Comparison of ENCODE assay signal across 12 mouse cellular contexts in genomic region chr11:40677169-40677568, GRCm38 (mm10). TPM values are rescaled to one million over a fixed set of nuclear protein-coding genes. Genes with fewer than 3 reads are reported as not detected.
DNase-seq lines count a peak whose midpoint lies in the region; ATAC-seq and TF ChIP-seq lines count a peak whose summit lies in the region.
"Had no signal": no experiment of that assay in that cellular context is flagged by ENCODE, and none has a peak within 500 bp of the region (broad histone marks: within the 10 kb centered on the region; RNA-seq: fewer than 3 reads in every experiment).

No protein-coding gene starts in this region.

- no peaks in the 10 kb centered on the region for H3K9me3 ChIP-seq in kidney, postnatal 0 days (replicated peaks; ENCODE audit: low read length)
- H3K9me3 ChIP-seq in kidney, embryonic 16.5 days (ENCODE audit: low read length), result peaks cover 5% of the 10 kb centered on the region; the same call in 1 of the 2 replicates
- H3K9me3 ChIP-seq in G1E (replicated peaks), result peaks cover 5% of the 10 kb centered on the region; the same call in 1 of the 2 replicates

- no peak for DNase-seq in kidney, postnatal 0 days (ENCODE audit: low spot score)
- peak; percentile 5 for DNase-seq in CD4-positive helper T cell, adult 2 months (ENCODE audit: low read depth, low spot score)
- DNase-seq in G1E (ENCODE audit: low spot score), result no peak
- DNase-seq in kidney, postnatal 4 days, result peak; percentile 39
- DNase-seq in urinary bladder, adult 2 months (ENCODE audit: low spot score), result no peak
- DNase-seq in ovary, postnatal 10 days (ENCODE audit: low spot score), result no peak
- DNase-seq in left cerebral cortex, postnatal 4 days, result no peak
- DNase-seq: gastrocnemius, postnatal 36 days; right cerebral cortex, postnatal 14 days had no signal

- TF ChIP-seq CTCF in kidney, postnatal 0 days (IDR thresholded peaks at IDR 0.05; ENCODE audit: low read depth), result peak; percentile 45; the same call in 1 of the 2 replicates
- 0 out of 2 replicates have a peak, but pooled peaks have one; percentile 4 for TF ChIP-seq CTCF in G1E (IDR thresholded peaks at IDR 0.05; ENCODE audit: low read depth, low read length)

- H3K9ac ChIP-seq in kidney, postnatal 0 days (ENCODE audit: low read depth, low read length), result no peak overlapping the region
- H3K9ac ChIP-seq in kidney, embryonic 16.5 days (replicated peaks; ENCODE audit: low read length), result no peak overlapping the region
- H3K9ac ChIP-seq: limb, embryonic 12.5 days had no signal

- peaks cover 31% of the 10 kb centered on the region for H3K36me3 ChIP-seq in kidney, postnatal 0 days (ENCODE audit: insufficient read depth, low read length)
- peaks cover 41% of the 10 kb centered on the region for H3K36me3 ChIP-seq in kidney, embryonic 16.5 days (ENCODE audit: insufficient read depth, low read length)
- peaks cover 53% of the 10 kb centered on the region for H3K36me3 ChIP-seq in G1E (replicated peaks)

- no peak overlapping the region for H3K27ac ChIP-seq in kidney, postnatal 0 days
- no peak overlapping the region for H3K27ac ChIP-seq in kidney, embryonic 16.5 days (ENCODE audit: low read length)
- H3K27ac ChIP-seq: hindbrain, postnatal 0 days; limb, embryonic 12.5 days had no signal

- H3K4me2 ChIP-seq in kidney, postnatal 0 days (ENCODE audit: low read length), result no peak overlapping the region
- no peak overlapping the region for H3K4me2 ChIP-seq in kidney, embryonic 16.5 days (replicated peaks; ENCODE audit: low read depth, low read length)
- H3K4me2 ChIP-seq: limb, embryonic 12.5 days had no signal

- 98% methylated on average over 1 of the region's 1 CpGs for WGBS in kidney, postnatal 0 days
- 98% methylated on average over 1 of the region's 1 CpGs for WGBS in kidney, embryonic 16.5 days

- intact Hi-C loops in left cerebral cortex, postnatal 4 days (cut with DNase I), result no loop called here

- H3K4me3 ChIP-seq in kidney, postnatal 0 days (replicated peaks; ENCODE audit: low read depth, low read length), result no peak overlapping the region
- no peak overlapping the region for H3K4me3 ChIP-seq in kidney, embryonic 16.5 days (ENCODE audit: low read length)
- H3K4me3 ChIP-seq in G1E (ENCODE audit: low read depth, low read length), result no peak overlapping the region
- H3K4me3 ChIP-seq: limb, embryonic 12.5 days had no signal

- no peaks in the 10 kb centered on the region for H3K4me1 ChIP-seq in kidney, postnatal 0 days (replicated peaks; ENCODE audit: insufficient read depth, low read length)
- H3K4me1 ChIP-seq in kidney, embryonic 16.5 days (ENCODE audit: insufficient read depth, low read length), result no peaks in the 10 kb centered on the region
- no peaks in the 10 kb centered on the region for H3K4me1 ChIP-seq in G1E (ENCODE audit: insufficient read depth, low read depth, low read length)
- H3K4me1 ChIP-seq: limb, embryonic 12.5 days had no signal

- ATAC-seq in kidney, postnatal 0 days (replicated peaks; ENCODE audit: low FRiP score, low read depth), result 0 out of 2 replicates have a peak, but pooled peaks have one; percentile 29
- ATAC-seq in kidney, embryonic 16.5 days (ENCODE audit: low FRiP score, low TSS enrichment), result no peak
- ATAC-seq in G1E (ENCODE audit: extremely low read depth, insufficient number of reproducible peaks, low FRiP score, poor library complexity, severe bottlenecking), result no peak
- ATAC-seq: hindbrain, postnatal 0 days had no signal

- no peaks in the 10 kb centered on the region for H3K27me3 ChIP-seq in kidney, postnatal 0 days (ENCODE audit: insufficient read depth, low read length)
- no peaks in the 10 kb centered on the region for H3K27me3 ChIP-seq in kidney, embryonic 16.5 days (ENCODE audit: insufficient read depth, low read length)
- H3K27me3 ChIP-seq in G1E (ENCODE audit: insufficient read depth, low read length), result no peaks in the 10 kb centered on the region
- H3K27me3 ChIP-seq: limb, embryonic 12.5 days had no signal

RNA-seq across cellular contexts. Expression of gene Mat2b, which starts 17.8 kb away (rescaled TPM):
- polyA plus RNA-seq in kidney, postnatal 0 days (2015; fragmentation: Nextera tagmentation; extraction: Ambion mirVana), result 118 and 121 TPM in 2 replicates
- polyA plus RNA-seq in kidney, embryonic 16.5 days (2015; fragmentation: Nextera tagmentation; extraction: Ambion mirVana), result 115 TPM in 2 replicates
- total RNA-seq in G1E (2014; fragmentation: Nextera tagmentation) (55.2 and 61.8 TPM in 2 replicates), G1E (2017) (135 TPM in 2 replicates)
- 49.8 and 55.0 TPM in 2 replicates for polyA plus RNA-seq in G1E (2012)
- 93.8 and 101 TPM in 2 replicates for polyA plus RNA-seq in urinary bladder, adult 2 months (2012; rRNA removed)
- total RNA-seq in left cerebral cortex, postnatal 4 days (2021), result 10 to 100 TPM; 56.9 to 61.3 TPM

RNA-seq across cellular contexts. Expression of gene Hmmr, which starts 56.1 kb away (rescaled TPM):
- 16.4 and 19.3 TPM in 2 replicates for polyA plus RNA-seq in kidney, postnatal 0 days (2015; fragmentation: Nextera tagmentation; extraction: Ambion mirVana)
- polyA plus RNA-seq in kidney, embryonic 16.5 days (2015; fragmentation: Nextera tagmentation; extraction: Ambion mirVana), result 43.2 and 49.1 TPM in 2 replicates
- total RNA-seq in G1E (2014; fragmentation: Nextera tagmentation) (186 and 202 TPM in 2 replicates), G1E (2017) (79.4 and 99.2 TPM in 2 replicates)
- polyA plus RNA-seq in G1E (2012), result 2.1 and 2.8 TPM in 2 replicates
- polyA plus RNA-seq in urinary bladder, adult 2 months (2012; rRNA removed), result 0.99 and 1.2 TPM in 2 replicates
- 1 to 10 TPM; 3.2 to 3.6 TPM for total RNA-seq in left cerebral cortex, postnatal 4 days (2021)

RNA-seq across cellular contexts. Expression of gene Nudcd2, which starts 56.3 kb away (rescaled TPM):
- 136 and 147 TPM in 2 replicates for polyA plus RNA-seq in kidney, postnatal 0 days (2015; fragmentation: Nextera tagmentation; extraction: Ambion mirVana)
- 161 and 170 TPM in 2 replicates for polyA plus RNA-seq in kidney, embryonic 16.5 days (2015; fragmentation: Nextera tagmentation; extraction: Ambion mirVana)
- 129 and 133 TPM in 2 replicates for total RNA-seq in G1E (2014; fragmentation: Nextera tagmentation)
- total RNA-seq in G1E (2017), result 183 and 211 TPM in 2 replicates
- 54.0 and 55.1 TPM in 2 replicates for polyA plus RNA-seq in G1E (2012)
- 23.5 and 24.1 TPM in 2 replicates for polyA plus RNA-seq in urinary bladder, adult 2 months (2012; rRNA removed)
- 10 to 100 TPM; 23.1 to 24.1 TPM for total RNA-seq in left cerebral cortex, postnatal 4 days (2021)

Comparison
In these comparisons a context has a peak if more than half of its experiments do, and no peak if none do; other contexts are left out.
1. DNase-seq: peak in CD4-positive helper T cell, adult 2 months (single experiment) and kidney, postnatal 4 days (2 of 2); none in kidney, postnatal 0 days (single experiment), G1E (single experiment), urinary bladder, adult 2 months (single experiment), ovary, postnatal 10 days (single experiment) and left cerebral cortex, postnatal 4 days (single experiment).